Mouse (Mus musculus) ovary, adult 10 weeks (tissue): ENCODE measurements around the gene Gm21708. TPM values are rescaled to one million over a fixed set of nuclear protein-coding genes. Genes with fewer than 3 reads are reported as not detected.

Source experiments
- polyA plus RNA-seq: library from polyadenylated mRNA; stranded (reverse); fragments of 350-450 nt; fragmentation: Illumina TruSeq; extraction: RNeasy Lipid Tissue Mini Kit (QIAGEN cat#74804); gene quantifications from one replicate; pipeline ENCODE4 v1.2.3, GENCODE M21; 2014

The Gm21708 gene
- polyA plus RNA-seq = not detected

GRCm38 (mm10) chrY:3410067-3410466, at the start of gene Gm21708, which contains the start of gene Gm21704:
TSS of gene Gm21708 (minus strand) at chrY:3410167.
TSS of gene Gm21704 (minus strand) at chrY:3410167.

Other genes starting within 250 kb of the Gm21708 start
- gene Gm21677, start 103.7 kb downstream of the Gm21708 start, polyA plus RNA-seq = not detected
- not detected for gene Gm21693, start 64.8 kb downstream of the Gm21708 start, polyA plus RNA-seq
- gene Gm21704, start within 50 bp of the Gm21708 start, polyA plus RNA-seq = not detected